Mouse (Mus musculus) B cell, adult 2 months (primary cell): ENCODE data around the gene Mtif3.

ENCODE experiments used
- DNase-seq, 2 experiments: peaks; one replicate each; pipeline ENCODE4 v3.0.0; 2022

The Mtif3 gene

DNA sequence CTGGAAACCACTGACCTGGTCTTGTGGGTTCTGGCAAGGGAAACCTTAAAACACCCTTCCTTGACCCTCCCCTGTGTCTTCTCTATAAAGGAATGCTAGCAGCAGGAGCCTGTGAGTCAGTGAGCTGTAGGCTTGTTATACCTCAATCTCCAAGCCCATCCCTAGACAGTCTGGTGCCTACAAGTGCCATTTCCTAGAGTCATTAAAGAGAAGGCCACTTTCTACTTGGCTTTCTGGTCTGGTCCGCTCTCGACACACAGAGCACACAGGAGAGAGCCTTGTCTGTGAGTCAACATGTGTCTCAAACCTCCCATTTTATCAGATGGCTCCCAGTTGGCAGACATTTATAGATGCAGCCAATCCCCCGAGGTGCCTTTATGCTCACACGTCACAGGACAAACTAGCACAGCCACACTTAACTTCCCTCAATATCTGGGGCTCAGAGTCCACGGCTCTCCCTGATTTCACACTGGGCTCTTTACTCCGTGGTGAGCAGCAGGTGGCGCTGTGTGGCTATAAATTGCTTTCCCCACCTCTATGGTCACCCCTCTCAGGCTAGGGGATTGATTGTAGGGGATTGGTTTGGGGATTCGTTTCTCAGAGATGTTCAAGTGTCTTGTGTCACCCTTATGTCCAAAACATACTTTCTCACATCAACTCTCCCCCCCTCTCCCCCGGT, 49.4 kb downstream of the Mtif3 start:
- DNase-seq, result peak; percentile 74

GRCm38 (mm10) chr5:146913355-146913754, 50.2 kb downstream of the Mtif3 start:
- DNase-seq, result no peak

- DNase-seq, result peak; percentile 25 to 33
Measured at GRCm38 (mm10) chr5:146912206-146912605, 51.4 kb downstream of the Mtif3 start.

- no peak for DNase-seq
Measured at GRCm38 (mm10) chr5:146908629-146909028, 55.0 kb downstream of the Mtif3 start.

GRCm38 (mm10) chr5:146907533-146907932, 56.1 kb downstream of the Mtif3 start:
- no peak for DNase-seq

DNA sequence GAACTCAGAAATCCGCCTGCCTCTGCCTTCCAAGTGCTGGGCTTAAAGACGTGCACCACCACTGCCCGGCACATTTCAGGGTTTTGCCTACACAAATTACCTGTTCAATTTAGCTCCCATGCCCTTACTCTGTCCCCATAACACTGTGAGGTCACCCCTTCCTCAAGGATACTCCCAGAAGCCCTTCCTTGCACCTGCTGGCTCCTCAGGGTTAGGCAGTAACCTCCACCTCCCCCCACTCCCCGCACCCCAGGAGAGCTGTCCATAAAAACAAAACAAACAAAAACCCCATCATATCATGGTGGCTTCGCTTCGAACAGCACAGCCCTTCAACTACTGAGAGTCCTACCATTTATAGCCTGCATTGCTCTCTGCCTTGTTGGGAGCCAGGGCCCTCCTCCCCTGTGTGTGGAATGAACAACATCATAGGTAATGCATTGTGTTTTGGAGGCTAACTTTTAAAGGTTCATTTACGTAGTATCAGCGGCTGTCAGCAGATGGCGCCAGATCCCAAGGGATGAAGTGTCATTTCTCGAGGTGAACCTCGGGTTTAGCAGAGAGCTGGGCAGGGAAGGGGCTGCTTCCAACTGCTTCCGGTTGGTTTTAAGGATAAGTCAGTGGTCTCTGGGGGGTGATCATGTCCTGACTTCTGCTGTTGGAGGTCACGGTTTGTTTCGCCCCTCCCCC, 58.0 kb downstream of the Mtif3 start:
- DNase-seq, result peak; percentile 86 to 87

- DNase-seq, result peak; percentile 85 to 88
Measured at GRCm38 (mm10) chr5:146904404-146904803, 59.2 kb downstream of the Mtif3 start.
